Mouse (Mus musculus) kidney, postnatal 10 days (tissue): ENCODE measurements around the gene Hyal1.

ENCODE experiments used
- DNase-seq: peaks from one replicate; pipeline ENCODE4 v3.0.0; 2021; ENCODE audit warnings: mixed read lengths

Hyal1 gene

DNA sequence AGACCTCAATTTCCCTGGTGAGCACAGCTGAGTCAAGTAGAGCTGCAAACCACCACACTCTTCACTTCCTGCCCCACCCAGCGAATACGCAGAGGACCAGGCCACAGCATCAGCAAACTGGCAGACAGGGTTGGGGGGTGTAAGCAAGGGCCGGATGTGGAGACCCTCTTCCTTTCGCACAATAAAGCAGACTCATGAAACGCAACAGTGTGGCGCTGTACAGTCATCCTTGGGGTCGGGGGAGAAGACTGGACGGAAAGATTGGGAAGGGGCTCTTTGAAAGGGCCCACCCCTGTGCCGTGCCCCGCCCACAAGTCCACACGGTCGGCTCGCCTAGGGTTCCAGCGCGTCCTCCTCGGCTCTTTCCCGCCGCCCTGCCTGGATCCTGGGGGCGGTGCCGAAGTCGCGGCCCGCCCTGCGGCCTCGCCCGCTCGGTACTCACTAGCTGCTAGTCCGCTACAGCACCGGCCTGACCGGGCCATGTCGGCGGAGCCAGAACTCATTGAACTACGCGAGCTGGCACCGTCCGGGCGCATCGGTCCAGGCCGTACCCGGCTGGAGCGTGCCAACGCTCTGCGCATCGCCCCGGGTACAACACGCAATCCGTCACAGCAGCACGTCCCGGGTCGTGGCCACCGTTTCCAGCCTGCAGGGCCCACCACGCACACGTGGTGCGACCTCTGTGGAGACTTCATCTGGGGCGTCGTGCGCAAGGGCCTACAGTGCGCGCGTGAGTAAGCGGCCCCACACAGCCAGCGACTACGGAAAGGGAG lies 25.4 kb upstream of the Hyal1 start, which contains the start of gene Rassf1:
TSS of gene Rassf1 (plus strand) at position 439 of the 773 bp plus-strand sequence.
- DNase-seq, result peak; percentile 87

DNA sequence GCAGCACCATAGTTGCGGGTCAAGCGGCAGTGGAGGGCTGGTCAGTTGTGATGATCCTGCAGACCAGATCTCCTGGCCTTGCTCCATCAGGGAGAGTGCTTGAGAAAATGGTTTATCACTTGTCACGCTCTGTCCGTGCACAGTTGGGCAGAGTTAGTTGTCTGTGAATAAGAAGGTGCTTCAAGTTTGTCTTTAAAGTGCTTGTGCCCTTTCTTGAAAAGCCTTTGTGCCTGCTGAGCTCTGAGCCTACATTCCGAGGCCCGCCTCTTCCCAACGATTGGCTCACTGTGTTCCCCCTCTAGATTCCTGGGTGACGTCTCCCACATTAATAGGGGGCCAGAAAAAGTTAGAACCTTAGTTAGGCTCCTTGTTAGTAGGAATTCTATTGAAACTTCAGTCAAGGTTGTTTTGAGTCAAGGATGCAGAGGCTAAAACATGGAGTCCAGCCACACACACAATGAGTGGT lies 24.8 kb upstream of the Hyal1 start:
- DNase-seq, result peak; percentile 41

DNA sequence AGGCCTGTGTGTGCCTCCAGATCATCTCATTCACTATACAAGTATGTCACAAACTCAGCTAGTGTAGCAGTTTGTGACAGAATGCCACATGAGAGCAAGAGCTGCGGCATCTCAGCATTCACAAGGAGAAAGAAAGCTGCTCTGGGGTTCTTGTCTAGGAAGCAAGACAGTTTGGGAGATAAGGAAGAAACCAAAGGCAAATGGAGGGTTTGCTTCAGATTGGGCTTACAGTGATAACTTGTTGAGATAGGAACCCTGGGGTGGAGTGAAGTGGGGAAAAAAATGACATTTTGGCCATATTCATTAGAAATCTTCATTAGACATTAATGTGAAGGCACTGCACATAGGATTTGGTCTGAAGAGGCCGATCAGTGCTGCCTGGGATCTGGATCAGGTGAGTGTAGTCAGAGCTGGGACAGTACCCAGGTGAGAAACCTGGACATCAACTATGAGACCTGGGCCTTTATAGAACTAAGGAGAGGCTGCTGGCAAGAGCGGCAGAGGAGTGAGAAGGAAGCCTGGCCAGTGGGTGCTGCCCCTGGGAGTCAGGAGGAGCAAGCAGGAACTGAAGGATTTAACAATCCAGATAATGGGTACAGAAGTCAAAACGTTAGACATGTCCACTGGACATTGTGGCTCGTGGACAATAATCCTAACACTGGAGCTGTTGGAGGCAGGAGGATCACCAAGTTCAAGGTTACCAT lies 23.9 kb upstream of the Hyal1 start:
- DNase-seq, result no peak

DNA sequence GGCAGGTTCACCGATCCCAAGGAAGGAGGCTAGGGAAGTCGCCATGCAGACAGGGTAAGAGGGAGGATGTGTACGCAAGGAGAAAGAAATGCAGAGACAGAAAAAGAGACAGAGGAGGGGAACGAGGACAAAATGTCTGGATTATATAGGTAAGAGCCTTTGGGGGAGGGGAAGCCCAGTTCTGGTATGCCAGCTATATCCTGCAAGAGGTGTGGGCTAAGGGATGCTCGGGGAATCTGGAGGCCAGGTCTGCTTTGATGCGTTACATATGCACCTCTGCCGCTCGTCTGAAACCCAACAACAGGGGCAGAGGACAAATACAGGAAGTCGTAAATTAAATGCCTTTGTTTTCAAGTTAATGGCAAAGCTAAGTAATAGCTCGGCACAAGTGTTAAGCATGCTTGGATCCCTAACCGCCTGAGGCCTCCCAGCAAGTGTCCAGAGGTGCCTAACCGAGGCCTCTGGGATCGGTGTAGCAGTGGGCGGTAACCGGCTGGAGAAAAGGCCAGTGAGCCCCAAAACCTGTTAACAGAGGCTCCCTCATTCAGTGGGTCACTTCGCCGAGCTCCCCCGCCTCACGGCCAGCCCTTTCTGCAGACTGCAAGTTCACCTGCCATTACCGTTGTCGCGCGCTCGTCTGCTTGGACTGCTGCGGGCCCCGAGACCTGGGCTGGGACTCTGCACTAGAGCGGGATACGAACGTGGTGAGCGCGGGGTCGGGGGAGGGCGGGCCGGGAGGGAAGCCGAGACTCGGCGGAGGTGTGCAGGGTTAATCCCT lies 23.0 kb upstream of the Hyal1 start:
- DNase-seq, result peak; percentile 69

GRCm38 (mm10) chr9:107554319-107554825 lies 22.4 kb upstream of the Hyal1 start:
- DNase-seq, result peak; percentile 98

DNA sequence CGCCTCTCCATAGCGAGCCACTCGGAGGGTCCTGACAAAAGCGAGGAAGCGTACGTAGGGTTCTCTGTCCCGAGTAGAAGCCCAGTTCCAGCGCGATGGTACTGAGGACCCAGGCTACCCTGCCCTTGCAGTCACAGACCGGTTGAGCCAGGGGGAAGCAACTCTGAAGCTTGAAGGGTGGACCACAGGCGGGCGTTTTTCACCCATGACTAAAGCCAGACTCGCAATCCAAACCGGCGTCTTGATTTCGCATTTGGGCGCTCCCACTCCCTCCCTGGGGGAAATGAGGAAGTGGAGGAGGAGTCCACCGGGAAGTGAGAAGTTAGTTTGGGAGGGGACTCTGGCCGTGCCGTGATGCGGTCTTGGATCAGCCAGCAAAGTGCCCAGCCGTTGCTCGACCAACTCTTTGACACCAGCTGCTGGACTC lies 21.7 kb upstream of the Hyal1 start:
- peak; percentile 82 for DNase-seq

GRCm38 (mm10) chr9:107555701-107556100 lies 21.0 kb upstream of the Hyal1 start:
- no peak for DNase-seq

- no peak for DNase-seq
These were observed 20.4 kb upstream of the Hyal1 start for GRCm38 (mm10) chr9:107556346-107556745.

DNA sequence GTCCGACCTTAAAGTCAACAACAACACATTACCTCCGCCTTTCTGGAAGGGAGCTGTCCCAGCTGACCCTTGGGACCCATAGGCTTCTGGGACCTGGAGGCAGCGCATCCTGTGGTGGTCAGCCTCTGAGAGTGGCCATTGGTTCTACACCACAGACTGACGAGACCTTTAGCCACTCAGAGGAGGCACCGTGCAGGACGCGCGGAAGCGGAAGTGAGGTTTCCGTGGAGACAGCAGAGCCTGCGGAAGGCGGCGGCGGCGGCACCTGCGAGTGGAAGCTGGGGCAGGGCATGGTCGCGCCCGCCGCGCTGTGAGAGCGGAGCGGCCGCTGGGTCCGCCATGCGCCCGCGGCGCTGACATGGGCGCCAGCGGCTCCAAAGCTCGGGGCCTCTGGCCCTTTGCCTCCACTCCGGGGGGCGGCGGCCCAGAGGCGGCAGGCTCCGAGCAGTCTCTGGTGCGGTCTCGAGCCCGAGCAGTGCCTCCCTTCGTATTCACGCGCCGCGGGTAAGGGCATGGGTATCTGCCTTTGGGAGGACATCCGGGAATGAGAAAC lies 13.6 kb upstream of the Hyal1 start, which contains the start of gene Tusc2:
TSS of gene Tusc2 (plus strand) at position 227 of the 553 bp plus-strand sequence.
- DNase-seq, result peak; percentile 96

- peak; percentile 62 for DNase-seq
These were observed 11.2 kb upstream of the Hyal1 start for GRCm38 (mm10) chr9:107565556-107565955.

GRCm38 (mm10) chr9:107566041-107566709 lies 10.6 kb upstream of the Hyal1 start:
- DNase-seq, result peak; percentile 95

- peak; percentile 69 for DNase-seq
These were observed 9.9 kb upstream of the Hyal1 start for GRCm38 (mm10) chr9:107566855-107567254.

- DNase-seq, result peak; percentile 86
These were observed 8.9 kb upstream of the Hyal1 start, which contains the start of gene Hyal2 for GRCm38 (mm10) chr9:107567702-107568319. Gene Hyal2, plus strand, starts transcription at chr9:107567945.

DNA sequence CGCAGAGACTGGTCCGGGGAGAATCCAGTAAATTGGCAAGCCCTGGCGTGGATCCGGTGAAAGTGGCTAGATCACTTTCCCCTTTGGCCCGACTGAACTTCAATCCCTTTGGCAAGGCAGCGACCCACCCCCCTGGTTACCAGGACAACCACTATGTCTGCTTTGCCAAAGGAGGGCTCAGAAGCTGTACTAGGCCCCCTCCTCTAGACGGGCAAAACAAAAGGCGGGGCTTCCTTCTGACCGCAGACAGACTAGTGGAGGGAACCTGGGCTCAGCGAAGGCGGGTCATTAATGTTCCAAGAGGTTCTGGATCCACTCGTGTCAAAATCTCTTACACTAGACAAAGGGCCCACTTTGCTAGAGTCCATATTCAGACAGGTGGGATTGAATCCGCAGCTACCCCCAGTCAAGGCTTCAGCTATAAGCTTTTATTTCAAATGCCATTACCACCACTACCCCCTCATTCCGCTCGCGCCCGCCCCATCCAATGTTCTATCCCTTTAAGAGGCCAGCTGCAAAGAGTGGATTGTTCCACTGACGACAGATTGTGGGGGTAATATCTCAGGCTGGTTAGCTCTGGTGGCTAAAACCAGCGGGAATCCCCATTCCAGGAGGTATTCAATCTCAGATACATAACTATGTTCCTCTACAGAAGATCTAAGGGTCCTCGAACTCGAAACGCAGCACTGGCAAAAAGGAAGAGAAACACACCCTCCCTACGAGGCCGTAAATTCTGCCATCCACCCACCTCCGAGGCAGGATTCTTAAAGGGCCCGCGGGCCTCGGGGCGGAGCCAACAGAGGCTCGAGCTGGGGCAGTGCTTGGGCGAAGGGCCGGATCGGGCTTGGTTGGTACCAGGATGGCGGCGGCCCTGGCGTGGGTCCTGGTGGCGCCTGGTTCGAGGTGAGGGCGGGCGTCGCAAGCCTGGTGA lies 8.1 kb upstream of the Hyal1 start:
- DNase-seq, result peak; percentile 92

DNA sequence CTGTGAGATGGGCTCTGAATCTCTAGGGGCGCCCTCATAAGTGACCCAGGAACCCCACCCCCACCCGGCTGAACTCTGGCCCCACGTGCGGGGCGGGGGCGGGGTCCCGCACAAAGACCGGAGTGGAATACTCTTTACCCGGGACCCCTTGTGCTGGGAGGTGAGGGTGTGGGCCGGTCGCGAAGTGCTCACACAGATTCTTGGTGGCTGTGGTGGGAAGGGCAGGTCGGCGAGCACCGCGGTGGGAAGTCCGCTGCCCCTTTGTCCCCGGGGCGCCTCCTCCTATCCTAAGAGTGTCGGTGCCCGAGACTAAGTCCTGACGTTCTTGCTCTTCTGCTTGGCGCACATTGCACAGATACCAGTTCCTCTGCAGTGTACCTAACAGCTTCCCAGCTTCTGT lies 7.5 kb upstream of the Hyal1 start:
- no peak for DNase-seq

DNA sequence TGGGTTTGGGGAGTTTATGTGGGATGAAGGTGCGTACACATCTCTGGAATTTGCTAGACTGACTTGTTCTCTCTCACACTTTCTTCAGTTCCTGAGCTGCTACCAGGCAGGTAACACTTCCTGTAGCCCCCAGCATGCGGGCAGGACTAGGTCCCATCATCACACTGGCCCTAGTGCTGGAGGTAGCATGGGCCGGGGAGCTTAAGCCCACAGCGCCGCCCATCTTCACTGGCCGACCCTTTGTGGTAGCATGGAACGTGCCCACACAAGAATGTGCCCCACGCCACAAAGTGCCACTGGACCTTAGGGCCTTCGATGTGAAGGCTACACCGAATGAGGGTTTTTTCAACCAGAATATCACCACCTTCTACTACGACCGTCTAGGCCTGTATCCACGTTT lies 6.7 kb upstream of the Hyal1 start:
- DNase-seq, result peak; percentile 50

- DNase-seq, result no peak
These were observed 5.9 kb upstream of the Hyal1 start for GRCm38 (mm10) chr9:107570845-107571244.

- DNase-seq, result no peak
These were observed 5.0 kb upstream of the Hyal1 start for GRCm38 (mm10) chr9:107571534-107572326.

- no peak for DNase-seq
These were observed 4.4 kb upstream of the Hyal1 start for GRCm38 (mm10) chr9:107572327-107572662.
